Mouse (Mus musculus) hematopoietic multipotent progenitor cell, adult 10-12 weeks (in vitro differentiated cells): ENCODE data around the gene Tenm3. TPM values are rescaled to one million over a fixed set of nuclear protein-coding genes. Genes with fewer than 3 reads are reported as not detected.

Experiments
- polyA plus RNA-seq: library from polyadenylated mRNA; stranded (reverse); fragments of >175 nt; gene quantifications from 2 replicates; pipeline ENCODE4 v1.2.3, GENCODE M21; 2012; ENCODE audit warnings: low replicate concordance

Tenm3 gene
- 0.03 and 0.05 TPM in 2 replicates for polyA plus RNA-seq

GRCm38 (mm10) chr8:48843931-48844285, at the start of gene Tenm3:
Tenm3 (minus strand) TSS chr8:48843951.

